Mouse (Mus musculus) CH12.LX (cell line): ENCODE data around the gene Zfp273.
"Not testable (repeated sequence)": the region's sequence is repeated elsewhere in the genome, so short reads cannot be mapped to it uniquely, and the experiment has no call there.

ENCODE experiments used
- POLR2A ChIP-seq: IDR thresholded peaks from 2 replicates; pipeline ENCODE4 v1.6.1; 2011; ENCODE audit warnings: low read depth, mild to moderate bottlenecking, improper control_type of control experiment, low read length
- POLR2AphosphoS2 ChIP-seq: IDR thresholded peaks from 2 replicates; pipeline ENCODE4 v1.6.1; 2011; ENCODE audit warnings: low read depth, low read length, improper control_type of control experiment

- TF ChIP-seq POLR2AphosphoS2, POLR2A: not testable (repeated sequence)
These were observed 19.6 kb downstream of the Zfp273 start for GRCm38 (mm10) chr13:67833137-67833536.
